Mouse (Mus musculus): ENCODE measurements around the gene Rfx4.

Rfx4 gene

GRCm38 (mm10) chr10:84758483-84759431, 2.9 kb downstream of the Rfx4 start:
- DNase-seq (ENCODE audit: low spot score), result no peak

- no peak for DNase-seq (ENCODE audit: low spot score)
Measured at GRCm38 (mm10) chr10:84759511-84760117, 3.8 kb downstream of the Rfx4 start.

GRCm38 (mm10) chr10:84760118-84761111, 4.6 kb downstream of the Rfx4 start:
- DNase-seq (ENCODE audit: low spot score), result no peak

- no peak for DNase-seq (ENCODE audit: low spot score)
Measured at GRCm38 (mm10) chr10:84768766-84769165, 12.9 kb downstream of the Rfx4 start.

GRCm38 (mm10) chr10:84772380-84773130, 16.7 kb downstream of the Rfx4 start:
- DNase-seq (ENCODE audit: low spot score), result no peak

- no peak for DNase-seq (ENCODE audit: low spot score)
Measured at GRCm38 (mm10) chr10:84773889-84774288, 18.0 kb downstream of the Rfx4 start.

- no peak for DNase-seq (ENCODE audit: low spot score)
Measured at GRCm38 (mm10) chr10:84774573-84774972, 18.7 kb downstream of the Rfx4 start.

- DNase-seq (ENCODE audit: low spot score), result no peak
Measured at GRCm38 (mm10) chr10:84777109-84777508, 21.2 kb downstream of the Rfx4 start.

- no peak for DNase-seq (ENCODE audit: low spot score)
Measured at GRCm38 (mm10) chr10:84777974-84778373, 22.1 kb downstream of the Rfx4 start.

GRCm38 (mm10) chr10:84780828-84781227, 25.0 kb downstream of the Rfx4 start:
- no peak for DNase-seq (ENCODE audit: low spot score)

GRCm38 (mm10) chr10:84785339-84785738, 29.5 kb downstream of the Rfx4 start:
- DNase-seq (ENCODE audit: low spot score), result no peak

- no peak for DNase-seq (ENCODE audit: low spot score)
Measured at GRCm38 (mm10) chr10:84790323-84790722, 34.5 kb downstream of the Rfx4 start.

GRCm38 (mm10) chr10:84791181-84791580, 35.3 kb downstream of the Rfx4 start:
- DNase-seq (ENCODE audit: low spot score), result no peak

- no peak for DNase-seq (ENCODE audit: low spot score)
Measured at GRCm38 (mm10) chr10:84801521-84801920, 45.7 kb downstream of the Rfx4 start.

- DNase-seq (ENCODE audit: low spot score), result no peak
Measured at GRCm38 (mm10) chr10:84803216-84803844, 47.5 kb downstream of the Rfx4 start.

GRCm38 (mm10) chr10:84805576-84805975, 49.7 kb downstream of the Rfx4 start:
- DNase-seq (ENCODE audit: low spot score), result no peak

- DNase-seq (ENCODE audit: low spot score), result no peak
Measured at GRCm38 (mm10) chr10:84807206-84807605, 51.3 kb downstream of the Rfx4 start.

- no peak for DNase-seq (ENCODE audit: low spot score)
Measured at GRCm38 (mm10) chr10:84810030-84810849, 54.4 kb downstream of the Rfx4 start.

GRCm38 (mm10) chr10:84811171-84811912, 55.5 kb downstream of the Rfx4 start:
- DNase-seq (ENCODE audit: low spot score), result no peak
